Mouse (Mus musculus) splenic B cell, adult 2 months (primary cell): ENCODE data around the gene Hormad1.
"Not testable (repeated sequence)": the region's sequence is repeated elsewhere in the genome, so short reads cannot be mapped to it uniquely, and the experiment has no call there.

Experiments used
- DNase-seq: peaks from one replicate; pipeline ENCODE4 v3.0.0-alpha.2; 2011; ENCODE audit warnings: low read depth, low spot score
- H3K27me3 ChIP-seq: 2 replicates; pipeline ENCODE4 v1.6.1; 2012; ENCODE audit warnings: mild to moderate bottlenecking, low read length, moderate library complexity, mixed read lengths; ENCODE audit not compliant: control insufficient read depth, poor library complexity, insufficient read depth, severe bottlenecking
- H3K36me3 ChIP-seq: 2 replicates; pipeline ENCODE4 v1.6.1; 2012; ENCODE audit warnings: mild to moderate bottlenecking, low read length, moderate library complexity, mixed read lengths; ENCODE audit not compliant: control insufficient read depth, poor library complexity, insufficient read depth, severe bottlenecking

The Hormad1 gene

DNA sequence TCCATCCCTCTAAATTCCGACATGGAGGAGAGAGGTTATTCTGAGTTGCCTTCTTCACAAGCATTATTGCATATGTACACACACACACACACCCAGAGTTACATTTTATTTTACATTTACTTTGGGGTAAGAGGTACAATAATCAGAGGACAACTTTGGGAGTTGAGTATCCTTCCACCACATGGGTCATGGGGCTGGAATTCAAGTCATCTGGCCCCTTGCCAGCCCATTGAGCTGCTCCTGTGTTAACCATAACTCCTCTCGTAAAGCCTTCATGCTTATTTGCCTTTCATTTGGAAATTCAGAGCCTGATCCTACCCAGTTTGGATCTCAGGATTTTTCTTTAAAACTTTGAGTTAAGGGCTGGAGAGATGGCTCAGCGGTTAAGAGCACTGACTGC lies 46.6 kb downstream of the Hormad1 start:
- DNase-seq: no peak
- H3K27me3 ChIP-seq: no peaks in the 10 kb centered on the region
- peaks cover 9% of the 10 kb centered on the region; the same call in 1 of the 2 replicates for H3K36me3 ChIP-seq

DNA sequence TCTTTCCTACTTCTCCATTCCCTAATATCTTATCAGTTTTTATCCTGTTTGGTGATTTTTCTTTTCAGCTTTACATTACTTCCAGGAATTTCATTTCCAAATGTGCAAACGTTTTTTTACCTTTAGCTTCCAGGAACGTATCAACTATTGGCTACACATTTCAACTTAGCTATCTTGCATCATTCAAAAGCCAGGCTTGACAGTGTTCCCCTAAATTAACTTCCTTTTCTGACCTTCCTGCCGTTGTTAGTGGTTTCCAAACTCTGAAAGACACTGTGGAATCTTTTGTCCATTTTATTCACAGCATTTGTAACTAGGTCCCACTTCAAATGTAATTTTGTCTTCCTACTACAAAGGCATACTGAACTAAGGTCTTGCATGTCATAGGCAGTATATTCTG lies 49.7 kb downstream of the Hormad1 start:
- DNase-seq: no peak
- Histone ChIP-seq H3K27me3 (no peaks in the 10 kb centered on the region), H3K36me3 (peaks cover 9% of the 10 kb centered on the region; the same call in 1 of the 2 replicates)

DNA sequence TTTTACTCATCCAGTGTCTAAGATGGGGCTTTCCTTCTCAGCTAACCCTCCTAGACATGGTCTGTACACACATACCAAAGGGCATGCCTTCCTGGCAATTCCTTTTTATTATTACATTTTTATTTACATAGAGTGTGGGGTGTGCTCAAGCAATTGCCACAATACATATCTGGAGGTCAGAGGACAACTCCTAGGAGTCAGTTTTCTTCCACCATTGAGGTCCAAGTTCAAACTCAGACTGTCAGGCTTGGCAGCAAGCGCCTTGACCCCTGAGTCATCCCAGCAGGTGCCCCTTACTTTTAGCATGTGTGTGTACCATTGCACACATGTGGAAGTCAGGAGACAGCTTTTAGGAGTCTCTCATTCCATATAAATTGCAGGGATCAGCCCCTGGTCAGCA lies 54.5 kb downstream of the Hormad1 start:
- Histone ChIP-seq H3K36me3 (peaks cover 14% of the 10 kb centered on the region; the same call in 1 of the 2 replicates), H3K27me3 (no peaks in the 10 kb centered on the region)
- no peak for DNase-seq

DNA sequence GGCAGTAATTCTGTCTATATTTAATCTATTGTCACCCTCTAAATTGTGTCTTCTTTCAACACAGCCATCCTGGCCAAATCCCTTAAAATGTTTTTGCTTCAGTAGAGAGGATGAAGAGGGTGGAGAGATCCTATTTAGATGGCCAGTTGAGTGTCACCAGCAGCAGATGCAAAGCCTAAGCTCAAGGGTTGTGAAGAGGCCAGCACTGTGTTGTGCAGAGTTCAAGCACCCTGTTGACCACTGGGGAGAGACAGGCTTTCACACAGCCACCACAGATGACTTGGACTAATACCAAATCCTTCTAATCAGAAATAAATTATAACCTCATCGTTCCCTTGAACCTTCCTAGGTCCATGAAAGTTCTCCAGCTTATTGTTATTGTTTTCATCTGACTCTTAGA lies 59.0 kb downstream of the Hormad1 start:
- H3K36me3 ChIP-seq: peaks cover 9% of the 10 kb centered on the region; the same call in 1 of the 2 replicates
- no peaks in the 10 kb centered on the region for H3K27me3 ChIP-seq
- DNase-seq: no peak

DNA sequence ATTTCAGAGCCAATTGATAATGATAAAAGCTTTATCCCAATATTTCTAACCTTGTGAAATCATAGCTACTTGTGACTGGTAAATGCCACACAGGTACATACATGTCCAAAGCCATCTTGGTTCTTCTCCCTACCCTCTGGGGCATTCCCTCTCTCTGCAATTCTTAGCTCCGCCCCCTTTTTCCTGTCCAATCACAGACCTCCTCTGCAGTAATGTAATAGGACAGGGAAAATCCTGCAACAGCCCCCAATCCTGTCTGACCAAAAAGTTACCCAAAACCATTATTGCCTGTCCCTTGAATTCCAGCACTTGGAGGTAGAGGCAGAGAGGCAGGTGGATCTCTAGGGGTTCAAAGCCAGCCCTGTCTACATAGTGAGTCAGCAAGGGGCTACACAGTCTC lies 61.8 kb downstream of the Hormad1 start:
- no peak for DNase-seq
- peaks cover 9% of the 10 kb centered on the region; the same call in 1 of the 2 replicates for H3K36me3 ChIP-seq
- no peaks in the 10 kb centered on the region for H3K27me3 ChIP-seq

DNA sequence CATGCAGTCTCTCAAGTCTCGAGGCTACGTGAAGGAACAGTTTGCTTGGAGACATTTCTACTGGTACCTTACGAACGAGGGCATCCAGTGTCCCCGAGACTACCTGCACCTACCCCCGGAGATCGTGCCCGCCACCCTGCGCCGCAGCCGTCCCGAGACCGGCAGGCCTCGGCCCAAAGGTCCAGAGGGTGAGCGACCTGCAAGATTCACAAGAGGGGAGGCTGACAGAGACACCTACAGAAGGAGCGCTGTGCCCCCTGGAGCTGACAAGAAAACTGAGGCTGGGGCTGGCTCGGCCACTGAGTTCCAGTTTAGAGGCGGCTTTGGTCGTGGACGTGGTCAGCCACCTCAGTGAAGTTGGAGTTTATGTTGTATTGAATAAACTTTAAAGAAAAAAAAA lies 62.9 kb downstream of the Hormad1 start:
- not testable (repeated sequence) for H3K36me3 ChIP-seq, H3K27me3 ChIP-seq

DNA sequence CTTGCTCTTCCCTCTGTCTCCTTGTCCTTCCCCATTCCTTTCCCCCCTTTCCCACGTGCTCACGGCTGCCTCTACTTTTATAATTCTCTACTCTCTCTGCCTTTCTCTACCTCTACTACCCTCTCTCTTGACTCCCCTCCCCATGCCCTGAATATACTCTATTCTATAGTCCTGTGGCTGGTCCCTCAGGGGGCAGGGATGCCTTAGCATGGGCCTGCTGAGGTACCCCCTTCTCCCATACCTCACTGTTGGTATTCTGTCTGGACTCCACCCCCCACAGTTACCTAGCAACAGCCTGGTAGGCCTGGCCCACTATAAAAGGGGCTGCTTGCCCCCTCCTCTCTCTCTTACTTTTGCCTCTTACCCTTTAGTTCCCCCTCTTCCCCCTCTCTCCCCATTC lies 64.1 kb downstream of the Hormad1 start:
- H3K27me3 ChIP-seq: no peaks in the 10 kb centered on the region
- H3K36me3 ChIP-seq: peaks cover 8% of the 10 kb centered on the region
- DNase-seq: no peak

More for the DNA sequence above, 62.9 kb downstream of the Hormad1 start:
- not testable (repeated sequence) for DNase-seq

DNA sequence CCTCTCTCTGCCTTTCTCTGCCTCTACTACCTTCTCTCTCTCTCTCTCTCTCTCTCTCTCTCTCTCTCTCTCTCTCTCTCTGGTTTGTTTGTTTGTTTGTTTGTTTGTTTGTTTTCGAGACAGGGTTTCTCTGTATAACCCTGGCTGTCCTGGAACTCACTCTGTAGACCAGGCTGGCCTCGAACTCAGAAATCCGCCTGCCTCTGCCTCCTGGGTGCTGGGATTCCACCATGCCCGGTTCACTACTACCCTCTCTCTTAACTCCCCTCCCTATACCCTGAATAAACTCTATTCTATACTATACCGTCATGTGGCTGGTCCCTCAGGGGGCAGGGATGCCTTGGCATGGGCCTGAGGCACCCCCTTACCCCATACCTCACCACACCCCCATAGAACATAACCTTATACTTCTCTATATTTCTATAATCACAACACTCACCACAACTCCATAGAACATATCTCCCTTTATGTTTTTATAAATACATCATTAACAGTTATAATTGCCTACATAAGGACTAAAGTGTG lies 64.6 kb downstream of the Hormad1 start:
- not testable (repeated sequence) for DNase-seq, H3K27me3 ChIP-seq, H3K36me3 ChIP-seq

DNA sequence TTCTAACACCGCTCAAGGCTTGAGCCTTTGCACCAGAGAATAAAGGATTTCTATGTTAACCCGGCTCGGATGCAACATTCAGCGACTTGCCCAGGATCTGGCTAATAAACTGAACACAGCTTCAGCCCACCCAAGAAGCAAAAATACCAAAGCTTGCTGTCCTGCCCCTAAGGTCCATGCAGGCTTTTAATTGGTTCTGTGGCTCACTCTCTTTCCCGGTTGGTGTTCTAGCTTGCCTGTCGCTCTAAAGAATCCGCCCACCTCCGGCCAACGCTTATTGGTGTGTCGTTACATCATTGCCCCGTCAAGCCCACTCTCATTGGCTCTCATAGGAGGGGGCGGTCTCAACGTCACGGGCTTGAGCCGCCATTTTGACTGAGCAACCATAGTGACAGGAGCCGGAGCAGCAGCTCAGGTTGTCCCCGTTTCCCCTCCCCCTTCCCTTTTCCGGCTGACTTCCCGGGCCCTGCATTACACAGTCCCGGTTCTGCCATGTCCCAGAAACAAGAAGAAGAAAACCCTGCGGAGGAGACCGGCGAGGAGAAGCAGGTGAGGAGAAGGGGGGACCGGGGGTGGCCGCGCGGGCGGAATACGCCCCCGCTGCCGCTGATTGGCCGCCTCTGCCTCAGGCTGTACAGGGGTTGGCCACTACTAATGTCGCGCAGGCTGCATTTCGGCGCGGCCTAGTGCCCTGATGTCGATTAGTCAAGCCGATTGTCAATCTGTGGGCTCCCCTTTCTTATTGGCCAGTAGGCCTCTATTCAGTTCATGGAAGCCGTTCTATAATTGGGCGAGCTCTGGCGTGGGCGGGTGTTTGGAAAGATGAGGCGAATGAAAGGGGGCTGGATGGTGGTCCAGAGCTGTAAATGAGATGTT lies 65.4 kb downstream of the Hormad1 start, which contains the start of gene Ensa:
Ensa (plus strand) TSS at position 366 of the 876 bp plus-strand sequence.
- no peaks in the 10 kb centered on the region for H3K27me3 ChIP-seq
- H3K36me3 ChIP-seq: peaks cover 10% of the 10 kb centered on the region
- DNase-seq: peak; percentile 99

DNA sequence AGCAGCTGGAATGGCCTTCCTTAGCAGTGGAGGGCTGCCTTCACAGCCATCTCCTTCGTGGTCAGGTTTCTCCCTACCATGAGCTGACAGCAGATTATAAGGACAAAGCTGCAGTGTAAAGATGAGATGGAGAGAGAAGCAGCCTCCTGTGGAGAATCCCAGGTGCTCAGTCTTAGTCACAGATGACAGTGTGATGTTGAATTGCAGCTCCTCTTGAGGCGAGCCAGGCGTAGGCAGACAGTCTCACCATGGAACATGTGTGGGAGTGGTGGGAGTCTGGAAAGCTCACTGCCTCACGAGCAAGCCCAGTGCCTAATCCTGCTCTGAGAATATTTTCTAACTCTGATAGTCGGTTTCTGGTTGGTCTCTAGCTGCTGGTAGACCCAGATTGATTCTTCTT lies 68.3 kb downstream of the Hormad1 start:
- DNase-seq: no peak
- Histone ChIP-seq H3K27me3 (no peaks in the 10 kb centered on the region), H3K36me3 (peaks cover 21% of the 10 kb centered on the region)

DNA sequence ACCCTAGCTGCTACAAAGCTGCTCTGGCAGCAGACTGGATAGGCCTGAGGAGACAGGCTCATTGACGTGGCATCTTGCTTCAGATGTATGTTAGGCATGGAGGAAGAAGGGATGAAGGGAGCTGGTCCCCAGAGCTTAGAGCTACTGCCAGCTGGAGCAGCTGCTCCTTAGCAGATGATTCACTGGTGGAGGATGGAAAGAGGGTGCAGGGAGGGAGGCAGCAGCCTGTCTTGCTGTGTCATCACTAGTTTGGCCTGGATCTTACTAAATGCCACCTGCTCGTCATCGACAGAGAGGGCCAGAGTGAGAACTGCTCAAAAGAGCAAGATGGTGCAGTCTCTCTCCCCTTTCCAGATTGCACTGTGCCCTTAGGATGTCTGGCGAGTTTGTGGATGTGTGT lies 70.3 kb downstream of the Hormad1 start:
- Histone ChIP-seq H3K36me3 (peaks cover 23% of the 10 kb centered on the region), H3K27me3 (no peaks in the 10 kb centered on the region)
- no peak for DNase-seq

DNA sequence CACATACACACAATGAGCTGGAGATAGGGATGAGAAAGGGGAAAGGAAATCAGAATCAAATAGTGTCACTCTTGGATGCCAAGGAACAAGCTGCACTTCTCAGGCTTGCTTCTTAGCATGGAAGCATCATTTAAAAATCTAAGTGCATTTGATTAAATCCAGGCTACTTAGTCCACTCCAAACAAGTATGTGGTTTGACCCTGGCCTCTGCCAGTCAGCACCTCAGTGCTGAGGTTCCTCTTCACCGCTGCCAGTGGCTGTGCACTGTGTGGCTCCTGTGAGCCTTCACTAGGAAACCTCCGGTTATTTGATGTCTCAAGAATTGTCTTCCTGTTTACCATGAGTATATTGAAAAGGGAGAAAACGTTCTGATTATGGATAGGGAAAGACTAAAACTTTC lies 71.4 kb downstream of the Hormad1 start:
- no peak for DNase-seq
- Histone ChIP-seq H3K27me3 (no peaks in the 10 kb centered on the region), H3K36me3 (peaks cover 23% of the 10 kb centered on the region)

DNA sequence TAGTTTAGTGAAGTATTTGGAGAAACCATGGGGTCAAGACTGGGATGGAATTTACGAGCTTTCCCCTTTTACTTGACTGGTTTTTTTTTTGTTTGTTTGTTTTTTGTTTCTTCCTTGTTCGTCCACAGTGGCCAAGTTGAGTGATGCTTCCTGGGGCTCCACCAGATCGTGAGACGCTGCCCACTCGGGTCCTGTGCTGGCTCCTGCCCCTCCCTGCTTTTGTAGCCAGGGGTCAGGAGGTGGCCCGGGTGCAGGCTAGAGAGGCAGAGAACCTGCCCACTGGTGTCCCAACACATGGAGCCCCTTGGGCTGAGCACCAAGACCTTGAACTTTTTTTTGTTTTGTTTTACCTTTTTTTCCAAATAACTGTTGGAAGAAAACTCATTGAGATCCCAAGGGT lies 71.8 kb downstream of the Hormad1 start:
- Histone ChIP-seq H3K36me3 (peaks cover 23% of the 10 kb centered on the region), H3K27me3 (no peaks in the 10 kb centered on the region)
- no peak for DNase-seq

DNA sequence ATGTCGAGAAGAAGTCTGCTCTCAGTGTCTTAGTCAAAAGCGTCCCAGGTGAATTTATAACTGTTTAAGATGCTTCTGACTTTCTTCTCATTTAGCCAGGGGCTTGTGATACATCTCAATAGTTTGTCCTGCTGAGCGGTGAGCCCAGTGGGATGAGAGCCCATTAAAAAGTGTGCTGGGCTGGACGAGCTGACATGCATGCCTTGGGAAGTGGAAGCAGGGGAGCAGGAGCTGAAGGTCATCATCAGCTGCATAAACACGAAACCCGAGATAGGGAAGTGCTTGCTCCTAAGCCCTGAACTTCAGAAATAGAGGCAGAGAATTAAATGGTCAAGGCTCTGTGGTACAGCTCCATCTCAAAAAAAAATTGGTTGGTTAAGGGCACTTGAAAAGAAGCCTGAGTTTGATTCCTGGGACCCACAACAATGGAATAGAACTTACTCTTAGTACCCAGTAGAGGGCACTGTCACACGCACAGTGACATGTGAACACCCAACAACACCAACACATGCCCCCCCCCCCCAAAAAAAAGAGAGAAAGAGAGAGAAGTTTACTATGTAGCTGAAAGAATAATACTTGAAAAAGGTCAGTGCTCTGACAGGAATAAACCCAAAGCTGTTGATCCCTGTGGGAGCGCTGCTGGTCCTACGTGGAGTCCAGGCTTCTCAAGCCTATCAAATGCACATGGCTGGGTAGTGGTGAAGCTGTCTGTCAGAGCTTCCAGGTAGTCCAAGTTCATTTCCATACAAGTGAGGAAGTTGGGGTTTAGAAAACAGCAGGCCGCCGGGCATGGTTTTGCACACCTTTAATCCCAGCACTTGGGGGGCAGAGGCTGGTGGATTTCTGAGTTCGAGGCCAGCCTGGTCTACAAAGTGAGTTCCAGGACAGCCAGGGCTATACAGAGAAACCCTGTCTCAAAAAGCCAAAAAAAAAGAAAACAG lies 73.4 kb downstream of the Hormad1 start:
- no peaks in the 10 kb centered on the region for H3K27me3 ChIP-seq
- H3K36me3 ChIP-seq: peaks cover 21% of the 10 kb centered on the region
- peak; percentile 79 for DNase-seq
